Mouse (Mus musculus) cerebellum, adult 9-11 months (tissue): ENCODE data around the gene Cass4.

Experiments
- DNase-seq: peaks from one replicate; pipeline ENCODE4 v3.0.0; 2022

Cass4 gene

GRCm38 (mm10) chr2:172390341-172390740 lies 3.3 kb upstream of the Cass4 start:
- DNase-seq = no peak

- DNase-seq = no peak
These were observed 1.5 kb upstream of the Cass4 start for GRCm38 (mm10) chr2:172392041-172392521.

- no peak for DNase-seq
These were observed 428 bp downstream of the Cass4 start for GRCm38 (mm10) chr2:172394052-172394392.

- DNase-seq = no peak
These were observed 1.1 kb downstream of the Cass4 start for GRCm38 (mm10) chr2:172394671-172395070.

- no peak for DNase-seq
These were observed 2.4 kb downstream of the Cass4 start for GRCm38 (mm10) chr2:172395961-172396360.

- DNase-seq = no peak
These were observed 6.3 kb downstream of the Cass4 start for GRCm38 (mm10) chr2:172399901-172400300.

- DNase-seq = no peak
These were observed 7.7 kb downstream of the Cass4 start for GRCm38 (mm10) chr2:172401116-172401825.

- DNase-seq = no peak
These were observed 10.6 kb downstream of the Cass4 start for GRCm38 (mm10) chr2:172404239-172404638.

- DNase-seq = no peak
These were observed 11.4 kb downstream of the Cass4 start for GRCm38 (mm10) chr2:172405011-172405410.

- DNase-seq = no peak
These were observed 12.6 kb downstream of the Cass4 start for GRCm38 (mm10) chr2:172406173-172406572.

GRCm38 (mm10) chr2:172407499-172407898 lies 13.9 kb downstream of the Cass4 start:
- DNase-seq = no peak

- no peak for DNase-seq
These were observed 17.1 kb downstream of the Cass4 start for GRCm38 (mm10) chr2:172410686-172411085.

- no peak for DNase-seq
These were observed 17.5 kb downstream of the Cass4 start for GRCm38 (mm10) chr2:172411091-172411490.

GRCm38 (mm10) chr2:172412454-172412853 lies 18.9 kb downstream of the Cass4 start:
- no peak for DNase-seq

GRCm38 (mm10) chr2:172413273-172413672 lies 19.7 kb downstream of the Cass4 start:
- DNase-seq = no peak

- no peak for DNase-seq
These were observed 20.3 kb downstream of the Cass4 start for GRCm38 (mm10) chr2:172413894-172414293.

- DNase-seq = no peak
These were observed 22.6 kb downstream of the Cass4 start for GRCm38 (mm10) chr2:172416218-172416617.

GRCm38 (mm10) chr2:172416876-172417275 lies 23.3 kb downstream of the Cass4 start:
- DNase-seq = no peak

- DNase-seq = no peak
These were observed 24.6 kb downstream of the Cass4 start for GRCm38 (mm10) chr2:172418208-172418607.

GRCm38 (mm10) chr2:172430609-172431008 lies 37.0 kb downstream of the Cass4 start:
- no peak for DNase-seq

GRCm38 (mm10) chr2:172433746-172434145 lies 40.2 kb downstream of the Cass4 start:
- DNase-seq = no peak

- no peak for DNase-seq
These were observed 43.9 kb downstream of the Cass4 start for GRCm38 (mm10) chr2:172437371-172437952.

GRCm38 (mm10) chr2:172439843-172440639 lies 46.4 kb downstream of the Cass4 start, which contains the start of gene Rtf2:
Gene Rtf2 (plus strand): TSS chr2:172440556.
- peak; percentile 99 for DNase-seq

GRCm38 (mm10) chr2:172440640-172441005 lies 47.0 kb downstream of the Cass4 start:
- no peak for DNase-seq
